Mouse (Mus musculus): ENCODE results near the gene Csrp3. TPM values are rescaled to one million over a fixed set of nuclear protein-coding genes. Genes with fewer than 3 reads are reported as not detected.
A peak's percentile ranks its signal among the peaks of the same experiment; 100 is the strongest.

The Csrp3 gene
- polyA plus RNA-seq, 1 experiment from 2014 or later = 6.0 TPM

- H3K9me3 ChIP-seq = no peaks in the 10 kb centered on the region
- peaks cover 35% of the 10 kb centered on the region for H3K36me3 ChIP-seq
- H3K4me1 ChIP-seq = no peaks in the 10 kb centered on the region
- no peak overlapping the region for H3K9ac ChIP-seq
- ATAC-seq (ENCODE audit: insufficient number of reproducible peaks, insufficient read depth, low FRiP score, low TSS enrichment) = no peak
- 89% methylated on average over 9 of the region's 9 CpGs for WGBS
- H3K4me2 ChIP-seq (replicated peaks) = no peak overlapping the region
- H3K27me3 ChIP-seq = no peaks in the 10 kb centered on the region
- H3K27ac ChIP-seq = no peak overlapping the region
- no peak overlapping the region for H3K4me3 ChIP-seq
Observed at GRCm38 (mm10) chr7:48864671-48865458, 17.0 kb upstream of the Csrp3 start.

GRCm38 (mm10) chr7:48864199-48864598 is 16.4 kb upstream of the Csrp3 start:
- Histone ChIP-seq H3K36me3 (peaks cover 33% of the 10 kb centered on the region), H3K27ac (no peak overlapping the region), H3K9ac (no peak overlapping the region), H3K9me3 (no peaks in the 10 kb centered on the region), H3K4me2 (replicated peaks) (no peak overlapping the region), H3K4me1 (no peaks in the 10 kb centered on the region), H3K27me3 (no peaks in the 10 kb centered on the region), H3K4me3 (no peak overlapping the region)
- ATAC-seq (ENCODE audit: insufficient number of reproducible peaks, insufficient read depth, low FRiP score, low TSS enrichment) = no peak

DNA sequence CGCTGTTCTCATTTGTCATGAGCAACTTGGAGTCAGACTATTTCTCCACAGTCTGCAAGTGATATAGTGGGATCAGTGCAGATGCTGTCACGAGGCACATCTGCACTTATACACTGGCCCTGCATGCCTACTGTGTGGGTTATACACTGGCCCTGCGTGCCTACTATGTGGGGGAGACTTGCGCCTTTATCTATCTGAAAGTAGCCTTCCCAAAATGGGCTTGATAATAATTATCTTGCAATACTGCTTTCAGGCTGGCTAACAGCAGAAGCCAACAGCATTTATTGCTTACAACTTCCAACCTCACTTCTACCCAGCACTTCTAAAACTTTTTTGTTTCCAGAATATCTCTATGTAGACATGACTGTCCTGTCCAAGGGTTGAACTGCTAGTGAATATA is 14.0 kb upstream of the Csrp3 start:
- no peaks in the 10 kb centered on the region for H3K9me3 ChIP-seq
- H3K4me2 ChIP-seq (replicated peaks) = no peak overlapping the region
- 91% methylated on average over 4 of the region's 4 CpGs for WGBS
- no peak for ATAC-seq (ENCODE audit: insufficient number of reproducible peaks, insufficient read depth, low FRiP score, low TSS enrichment)
- no peaks in the 10 kb centered on the region for H3K27me3 ChIP-seq
- peaks cover 14% of the 10 kb centered on the region for H3K36me3 ChIP-seq
- no peak overlapping the region for H3K4me3 ChIP-seq
- no peaks in the 10 kb centered on the region for H3K4me1 ChIP-seq
- H3K27ac ChIP-seq = no peak overlapping the region
- H3K9ac ChIP-seq = no peak overlapping the region

DNA sequence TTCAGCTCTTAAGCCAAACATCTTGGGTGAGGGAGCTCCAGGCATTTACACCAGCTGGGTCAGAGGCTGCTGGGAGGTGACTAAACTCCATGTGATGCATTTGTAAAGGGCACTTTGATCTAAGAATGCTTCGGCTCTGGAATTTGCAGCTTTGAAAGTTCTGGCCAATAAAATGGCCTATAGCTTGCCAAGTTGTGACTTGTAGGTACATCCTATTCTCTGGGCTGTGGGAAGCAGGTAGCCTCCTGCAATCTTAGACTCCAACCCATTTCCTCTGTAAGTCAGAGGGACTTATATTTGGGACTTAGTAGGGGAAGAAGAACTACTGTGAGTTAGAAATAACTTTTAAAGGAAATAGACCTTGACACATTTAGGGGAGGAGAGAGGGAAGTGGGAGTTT is 13.1 kb upstream of the Csrp3 start:
- Histone ChIP-seq H3K9ac (no peak overlapping the region), H3K4me3 (no peak overlapping the region), H3K4me2 (replicated peaks) (no peak overlapping the region), H3K36me3 (peaks cover 9% of the 10 kb centered on the region), H3K27me3 (no peaks in the 10 kb centered on the region), H3K27ac (no peak overlapping the region), H3K4me1 (no peaks in the 10 kb centered on the region), H3K9me3 (no peaks in the 10 kb centered on the region)
- ATAC-seq (ENCODE audit: insufficient number of reproducible peaks, insufficient read depth, low FRiP score, low TSS enrichment) = no peak
- 77% methylated on average over 1 of the region's 1 CpGs for WGBS

DNA sequence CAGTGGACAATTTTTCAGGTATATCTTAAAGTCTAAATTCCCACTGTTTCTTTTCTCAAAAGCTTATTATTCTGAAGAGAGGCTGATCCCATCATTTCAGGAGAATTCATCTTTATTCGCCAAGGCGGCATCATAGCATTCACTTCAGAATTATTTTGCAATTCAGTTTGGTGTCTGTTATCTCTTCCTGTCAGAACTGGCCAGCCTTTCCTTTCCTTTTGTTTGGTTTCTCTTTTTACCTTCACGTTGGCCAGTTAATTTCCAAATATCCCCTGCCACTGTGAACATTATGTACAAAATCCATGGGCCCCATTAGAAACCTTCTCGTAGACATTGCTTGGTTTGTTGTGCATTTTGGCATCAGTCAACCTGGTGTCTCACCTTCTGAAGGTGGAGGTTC is 11.5 kb upstream of the Csrp3 start:
- Histone ChIP-seq H3K9ac (no peak overlapping the region), H3K4me1 (no peaks in the 10 kb centered on the region), H3K4me2 (replicated peaks) (no peak overlapping the region), H3K4me3 (no peak overlapping the region), H3K36me3 (no peaks in the 10 kb centered on the region), H3K9me3 (no peaks in the 10 kb centered on the region), H3K27ac (no peak overlapping the region), H3K27me3 (no peaks in the 10 kb centered on the region)
- ATAC-seq (ENCODE audit: insufficient number of reproducible peaks, insufficient read depth, low FRiP score, low TSS enrichment) = no peak
- WGBS = 91% methylated on average over 4 of the region's 4 CpGs

- 84% methylated on average over 1 of the region's 1 CpGs for WGBS
- H3K4me1 ChIP-seq = no peaks in the 10 kb centered on the region
- no peaks in the 10 kb centered on the region for H3K36me3 ChIP-seq
- ATAC-seq (ENCODE audit: insufficient number of reproducible peaks, insufficient read depth, low FRiP score, low TSS enrichment) = no peak
- H3K4me2 ChIP-seq (replicated peaks) = no peak overlapping the region
- no peak overlapping the region for H3K4me3 ChIP-seq
- no peak overlapping the region for H3K9ac ChIP-seq
- no peaks in the 10 kb centered on the region for H3K9me3 ChIP-seq
- no peaks in the 10 kb centered on the region for H3K27me3 ChIP-seq
- no peak overlapping the region for H3K27ac ChIP-seq
Observed at GRCm38 (mm10) chr7:48858257-48858656, 10.4 kb upstream of the Csrp3 start.

DNA sequence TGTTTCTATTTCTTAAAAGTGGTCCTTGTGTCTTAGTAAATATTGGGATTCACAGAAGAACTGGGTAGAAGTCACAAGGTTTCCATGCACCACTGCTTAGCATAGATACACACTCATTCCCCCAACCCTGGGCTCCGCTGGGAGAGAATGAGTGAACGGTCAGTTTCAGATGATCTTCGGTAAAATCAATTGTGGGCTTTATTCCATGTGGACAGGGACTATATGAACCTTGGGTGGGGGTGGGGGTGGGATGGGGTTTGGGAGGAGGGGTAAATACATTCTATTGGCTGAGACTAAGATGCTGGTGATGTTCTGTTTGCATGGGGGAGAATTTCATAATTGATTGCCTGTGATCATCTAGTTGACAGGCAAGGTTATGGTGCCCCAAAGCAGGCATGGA is 7.6 kb upstream of the Csrp3 start:
- Histone ChIP-seq H3K4me2 (replicated peaks) (no peak overlapping the region), H3K27me3 (no peaks in the 10 kb centered on the region), H3K4me3 (no peak overlapping the region), H3K9ac (no peak overlapping the region), H3K9me3 (no peaks in the 10 kb centered on the region), H3K36me3 (no peaks in the 10 kb centered on the region), H3K4me1 (no peaks in the 10 kb centered on the region), H3K27ac (no peak overlapping the region)
- ATAC-seq (ENCODE audit: insufficient number of reproducible peaks, insufficient read depth, low FRiP score, low TSS enrichment) = no peak
- 95% methylated on average over 3 of the region's 3 CpGs for WGBS

DNA sequence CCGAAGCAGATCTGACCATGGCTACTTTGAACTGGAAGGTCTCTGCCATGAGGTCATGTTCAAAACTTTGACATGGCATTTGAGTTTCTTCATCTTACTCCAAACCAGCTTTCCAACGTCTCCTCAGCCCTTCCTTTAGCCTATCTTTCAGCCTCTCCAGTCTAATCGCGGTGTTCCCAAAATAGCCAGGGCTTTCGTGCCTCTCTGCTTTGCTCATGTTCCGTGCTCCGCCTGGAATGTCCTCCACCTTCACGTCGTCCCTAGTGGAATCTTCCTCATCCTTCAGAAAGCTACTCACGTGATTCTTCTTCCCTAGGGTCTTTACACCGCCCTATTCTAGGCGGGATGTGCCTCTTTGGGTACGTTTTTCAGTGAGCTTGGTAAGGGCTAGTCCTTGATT is 5.7 kb upstream of the Csrp3 start:
- Histone ChIP-seq H3K4me2 (replicated peaks) (no peak overlapping the region), H3K4me3 (no peak overlapping the region), H3K9me3 (no peaks in the 10 kb centered on the region), H3K27me3 (no peaks in the 10 kb centered on the region), H3K27ac (no peak overlapping the region), H3K36me3 (no peaks in the 10 kb centered on the region), H3K4me1 (no peaks in the 10 kb centered on the region), H3K9ac (no peak overlapping the region)
- WGBS = 87% methylated on average over 13 of the region's 13 CpGs
- ATAC-seq (ENCODE audit: insufficient number of reproducible peaks, insufficient read depth, low FRiP score, low TSS enrichment) = no peak

DNA sequence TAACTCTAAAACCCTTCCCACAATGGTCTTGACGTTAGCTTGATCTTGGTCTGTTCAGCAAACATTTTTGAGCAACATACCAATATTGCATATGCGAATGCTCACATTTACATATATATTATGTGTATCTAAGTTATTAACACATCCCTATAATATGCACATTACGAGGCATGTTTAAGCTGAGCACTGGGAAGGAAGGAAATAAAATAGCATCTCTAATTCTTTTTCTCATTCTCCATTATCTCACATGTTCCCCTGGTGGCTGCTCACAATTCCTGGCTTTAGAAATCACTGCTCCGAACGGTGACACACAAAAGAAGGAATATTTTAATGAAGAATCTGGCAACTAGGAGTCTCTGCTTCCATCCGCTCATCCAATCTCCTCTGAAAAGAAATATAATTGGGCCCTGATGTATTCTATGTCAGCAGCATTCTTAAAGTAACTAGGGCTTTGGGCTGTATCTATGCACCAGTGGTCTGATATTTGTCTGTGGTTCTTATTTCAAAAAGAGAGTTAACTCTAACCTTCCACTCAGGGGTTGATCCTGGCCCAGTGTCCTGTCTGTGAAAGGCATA is 3.8 kb upstream of the Csrp3 start:
- Histone ChIP-seq H3K9me3 (no peaks in the 10 kb centered on the region), H3K4me1 (no peaks in the 10 kb centered on the region), H3K36me3 (no peaks in the 10 kb centered on the region), H3K9ac (no peak overlapping the region), H3K4me3 (no peak overlapping the region), H3K27ac (no peak overlapping the region), H3K4me2 (replicated peaks) (no peak overlapping the region), H3K27me3 (no peaks in the 10 kb centered on the region)
- no peak for ATAC-seq (ENCODE audit: insufficient number of reproducible peaks, insufficient read depth, low FRiP score, low TSS enrichment)
- WGBS = 84% methylated on average over 6 of the region's 6 CpGs

- Histone ChIP-seq H3K4me2 (replicated peaks) (no peak overlapping the region), H3K4me3 (no peak overlapping the region), H3K27ac (no peak overlapping the region), H3K9ac (no peak overlapping the region), H3K9me3 (no peaks in the 10 kb centered on the region), H3K4me1 (peaks cover 9% of the 10 kb centered on the region; the same call in 1 of the 2 replicates), H3K27me3 (no peaks in the 10 kb centered on the region), H3K36me3 (no peaks in the 10 kb centered on the region)
- WGBS = 62% methylated on average over 6 of the region's 6 CpGs
- ATAC-seq (ENCODE audit: insufficient number of reproducible peaks, insufficient read depth, low FRiP score, low TSS enrichment) = no peak
Observed at GRCm38 (mm10) chr7:48846755-48847154, 1.1 kb downstream of the Csrp3 start.

DNA sequence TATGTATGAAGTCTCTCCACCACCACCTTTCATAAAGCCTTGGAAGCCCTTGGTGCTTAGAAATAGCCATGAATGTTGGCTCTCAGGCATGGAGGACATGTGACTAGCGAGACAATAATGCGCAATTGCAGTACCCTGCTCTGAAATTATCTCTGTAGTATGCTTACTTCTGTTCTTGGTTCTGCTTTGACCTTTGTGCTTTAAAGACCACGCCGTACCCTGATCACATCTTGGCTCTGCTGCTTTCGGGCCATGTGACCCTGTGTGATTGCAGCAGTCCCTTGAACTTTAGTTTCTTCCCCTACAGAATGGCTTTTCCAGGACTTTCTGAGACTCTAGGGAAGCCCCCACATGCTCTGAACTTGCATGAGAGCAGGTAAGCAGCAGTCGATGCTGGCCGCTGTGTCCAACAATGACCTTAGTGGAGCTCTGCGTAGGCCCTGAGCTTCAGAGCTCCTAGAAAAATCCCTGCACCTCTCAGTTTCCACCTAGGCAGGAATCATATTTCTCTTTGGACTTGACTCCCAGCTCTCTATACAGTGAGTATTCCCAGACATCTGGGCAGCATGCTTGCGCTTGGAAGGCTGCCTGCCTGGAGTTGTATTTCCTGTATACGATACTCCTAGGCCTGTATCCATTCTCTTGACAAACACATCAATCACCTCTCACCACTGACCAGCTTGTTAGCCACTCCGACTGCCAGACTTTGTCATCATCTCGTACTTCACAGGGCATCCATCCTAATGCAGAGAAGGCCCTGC is 2.4 kb downstream of the Csrp3 start:
- peak; percentile 56; the same call in 1 of the 2 replicates for ATAC-seq (ENCODE audit: insufficient number of reproducible peaks, insufficient read depth, low FRiP score, low TSS enrichment)
- H3K9ac ChIP-seq = no peak overlapping the region
- H3K27ac ChIP-seq = 0 out of 2 replicates have a peak overlapping the region, but pooled peaks have one; percentile 42
- no peaks in the 10 kb centered on the region for H3K36me3 ChIP-seq
- 69% methylated on average over 12 of the region's 12 CpGs for WGBS
- no peaks in the 10 kb centered on the region for H3K9me3 ChIP-seq
- peaks cover 9% of the 10 kb centered on the region; the same call in 1 of the 2 replicates for H3K4me1 ChIP-seq
- H3K4me2 ChIP-seq (replicated peaks) = no peak overlapping the region
- no peak overlapping the region for H3K4me3 ChIP-seq
- H3K27me3 ChIP-seq = no peaks in the 10 kb centered on the region

- Histone ChIP-seq H3K27ac (no peak overlapping the region), H3K4me1 (peaks cover 9% of the 10 kb centered on the region; the same call in 1 of the 2 replicates), H3K9me3 (no peaks in the 10 kb centered on the region), H3K27me3 (no peaks in the 10 kb centered on the region), H3K4me3 (no peak overlapping the region), H3K4me2 (replicated peaks) (no peak overlapping the region), H3K36me3 (no peaks in the 10 kb centered on the region), H3K9ac (no peak overlapping the region)
- ATAC-seq (ENCODE audit: insufficient number of reproducible peaks, insufficient read depth, low FRiP score, low TSS enrichment) = no peak
- 85% methylated on average over 5 of the region's 5 CpGs for WGBS
Observed at GRCm38 (mm10) chr7:48843541-48843940, 4.3 kb downstream of the Csrp3 start.

All from embryonic facial prominence, embryonic 12.5 days (tissue).